Mouse (Mus musculus) CH12.LX (cell line): ENCODE measurements around the gene Entpd3. TPM values are rescaled to one million over a fixed set of nuclear protein-coding genes. Genes with fewer than 3 reads are reported as not detected.
A peak's percentile ranks its signal among the peaks of the same experiment; 100 is the strongest.

ENCODE experiments used
- DNase-seq: peaks from one replicate; pipeline ENCODE4 v3.0.0-alpha.2; 2013; ENCODE audit errors: extremely low read depth
- H3K27ac ChIP-seq: 2 replicates; pipeline ENCODE4 v1.5.1; 2012; ENCODE audit warnings: low read depth, mild to moderate bottlenecking, control low read depth, moderate library complexity; ENCODE audit not compliant: insufficient read depth
- H3K27me3 ChIP-seq: replicated peaks from 2 replicates; pipeline ENCODE3; 2012; ENCODE audit warnings: inconsistent platforms
- H3K36me3 ChIP-seq, 2 experiments: replicated peaks in 1 of 2; 2 replicates each; pipeline versions ENCODE3 to v1.6.1; 2012; ENCODE audit warnings: inconsistent platforms in 1 of 2, low read length in 1 of 2, mild to moderate bottlenecking in 1 of 2, mixed read lengths in 1 of 2, moderate library complexity in 1 of 2; ENCODE audit not compliant: control insufficient read depth in 1 of 2, insufficient read depth in 1 of 2
- H3K4me1 ChIP-seq, 2 experiments: 2 replicates each; pipeline ENCODE4 v1.6.1; 2012; ENCODE audit warnings: inconsistent platforms in 1 of 2, moderate library complexity in 1 of 2; ENCODE audit not compliant: insufficient read depth in 2 of 2, control insufficient read depth in 1 of 2
- H3K4me2 ChIP-seq: 2 replicates; pipeline ENCODE4 v1.6.1; 2012; ENCODE audit warnings: low read depth, mild to moderate bottlenecking, control low read depth; ENCODE audit not compliant: poor library complexity, insufficient read depth, severe bottlenecking
- H3K4me3 ChIP-seq, 3 experiments: fragments of 150-350 bp in 1 of 3; sonication (generic) in 1 of 3; replicated peaks in 1 of 3; 2 replicates each; pipeline versions ENCODE3 to v1.5.1; 2011 to 2012; ENCODE audit warnings: low read depth in 2 of 3, low read length in 2 of 3, mild to moderate bottlenecking in 2 of 3, moderate library complexity in 2 of 3, control low read depth in 1 of 3, improper control_type of control experiment in 1 of 3, inconsistent platforms in 1 of 3, mixed read lengths in 1 of 3; ENCODE audit not compliant: poor library complexity in 1 of 3
- H3K79me2 ChIP-seq: replicated peaks from 2 replicates; pipeline ENCODE4 v1.6.1; 2012; ENCODE audit warnings: mild to moderate bottlenecking, moderate library complexity; ENCODE audit not compliant: control insufficient read depth, poor library complexity, insufficient read depth, severe bottlenecking; ENCODE audit errors: extremely low read depth
- H3K9ac ChIP-seq: 2 replicates; pipeline ENCODE4 v1.6.1; 2012; ENCODE audit warnings: low read depth, mild to moderate bottlenecking, control low read depth, moderate library complexity; ENCODE audit not compliant: insufficient read depth
- H3K9me3 ChIP-seq: replicated peaks from 2 replicates; pipeline ENCODE3; 2012; ENCODE audit warnings: low read length, inconsistent platforms, mixed read lengths
- BHLHE40 ChIP-seq: IDR thresholded peaks from 2 replicates; pipeline ENCODE4 v1.6.1; 2011; ENCODE audit warnings: mild to moderate bottlenecking, low read depth, low read length, improper control_type of control experiment
- CHD2 ChIP-seq: IDR thresholded peaks from 2 replicates; pipeline ENCODE4 v1.6.1; 2011; ENCODE audit warnings: low read length, improper control_type of control experiment
- E2F4 ChIP-seq: IDR thresholded peaks from 2 replicates; pipeline ENCODE4 v1.6.1; 2011; ENCODE audit warnings: low read depth, low read length, improper control_type of control experiment; ENCODE audit not compliant: insufficient replicate concordance
- ELF1 ChIP-seq: IDR thresholded peaks from 2 replicates; pipeline ENCODE4 v1.6.1; 2014; ENCODE audit warnings: low read depth, mild to moderate bottlenecking, inconsistent platforms, low read length, improper control_type of control experiment
- EP300 ChIP-seq: IDR thresholded peaks from 2 replicates; pipeline ENCODE4 v1.6.1; 2011; ENCODE audit warnings: low read length, improper control_type of control experiment
- GABPA ChIP-seq: IDR thresholded peaks from 2 replicates; pipeline ENCODE4 v1.6.1; 2012; ENCODE audit warnings: low read depth, low read length, improper control_type of control experiment, inconsistent platforms; ENCODE audit not compliant: insufficient replicate concordance
- KAT2A ChIP-seq: IDR thresholded peaks from 2 replicates; pipeline ENCODE4 v1.6.1; 2012; ENCODE audit warnings: low read length, improper control_type of control experiment, inconsistent platforms; ENCODE audit not compliant: insufficient replicate concordance
- MAX ChIP-seq: IDR thresholded peaks from 2 replicates; pipeline ENCODE4 v1.6.1; 2011; ENCODE audit warnings: low read length, improper control_type of control experiment
- MYC ChIP-seq: IDR thresholded peaks from 2 replicates; pipeline ENCODE4 v1.6.1; 2011; ENCODE audit warnings: low read depth, mild to moderate bottlenecking, improper control_type of control experiment, low read length
- NELFE ChIP-seq: IDR thresholded peaks from 2 replicates; pipeline ENCODE4 v1.6.1; 2011; ENCODE audit warnings: low read depth, low read length, improper control_type of control experiment
- NRF1 ChIP-seq: IDR thresholded peaks from 2 replicates; pipeline ENCODE4 v1.6.1; 2014; ENCODE audit warnings: low read depth, mild to moderate bottlenecking, inconsistent platforms, low read length, improper control_type of control experiment, moderate library complexity
- PAX5 ChIP-seq: IDR thresholded peaks from 2 replicates; pipeline ENCODE4 v1.6.1; 2012; ENCODE audit warnings: low read length, inconsistent platforms, mixed read lengths
- POLR2A ChIP-seq: IDR thresholded peaks from 2 replicates; pipeline ENCODE4 v1.6.1; 2011; ENCODE audit warnings: low read depth, mild to moderate bottlenecking, improper control_type of control experiment, low read length
- POLR2AphosphoS2 ChIP-seq: IDR thresholded peaks from 2 replicates; pipeline ENCODE4 v1.6.1; 2011; ENCODE audit warnings: low read depth, low read length, improper control_type of control experiment
- RAD21 ChIP-seq: IDR thresholded peaks from 2 replicates; pipeline ENCODE4 v1.6.1; 2011; ENCODE audit warnings: low read depth, mild to moderate bottlenecking, low read length, improper control_type of control experiment, moderate library complexity
- RCOR1 ChIP-seq: conservative IDR thresholded peaks from 2 replicates; pipeline ENCODE4 v1.6.1; 2012; ENCODE audit warnings: low read depth, mild to moderate bottlenecking, inconsistent platforms, low read length, improper control_type of control experiment
- SIN3A ChIP-seq: IDR thresholded peaks from 2 replicates; pipeline ENCODE4 v1.6.1; 2012; ENCODE audit warnings: low read length, improper control_type of control experiment, inconsistent platforms
- SMC3 ChIP-seq: IDR thresholded peaks from 2 replicates; pipeline ENCODE4 v1.6.1; 2011; ENCODE audit warnings: low read depth, low read length, improper control_type of control experiment
- TBP ChIP-seq: conservative IDR thresholded peaks from 2 replicates; pipeline ENCODE4 v1.6.1; 2011; ENCODE audit warnings: low read depth, low read length, improper control_type of control experiment
- TCF12 ChIP-seq: IDR thresholded peaks from 2 replicates; pipeline ENCODE4 v1.6.1; 2014; ENCODE audit warnings: low read depth, mild to moderate bottlenecking, inconsistent platforms, low read length, improper control_type of control experiment
- UBTF ChIP-seq: IDR thresholded peaks from 2 replicates; pipeline ENCODE4 v1.6.1; 2012; ENCODE audit warnings: low read depth, mild to moderate bottlenecking, inconsistent platforms, low read length, improper control_type of control experiment, moderate library complexity
- ZC3H11A ChIP-seq: IDR thresholded peaks from 2 replicates; pipeline ENCODE4 v1.6.1; 2012; ENCODE audit warnings: low read depth, mild to moderate bottlenecking, inconsistent platforms, low read length, improper control_type of control experiment
- ZKSCAN1 ChIP-seq: IDR thresholded peaks from 2 replicates; pipeline ENCODE4 v1.6.1; 2012; ENCODE audit warnings: low read depth, inconsistent platforms, low read length, improper control_type of control experiment, borderline replicate concordance
- ZMIZ1 ChIP-seq: IDR thresholded peaks from 2 replicates; pipeline ENCODE4 v1.6.1; 2012; ENCODE audit warnings: low read depth, mild to moderate bottlenecking, inconsistent platforms, low read length, improper control_type of control experiment
- ZNF384 ChIP-seq: IDR thresholded peaks from 2 replicates; pipeline ENCODE4 v1.6.1; 2012; ENCODE audit warnings: low read depth, low read length, improper control_type of control experiment, inconsistent platforms
- dilution Hi-C: fragments of 300-500 bp; cut with MboI; formaldehyde crosslinking; loops from 2 replicates; pipeline ENCODE4 v1.14.3; 2020; ENCODE audit warnings: low sequenced_read_pairs; ENCODE audit not compliant: extremely low pct_unique_long_range_greater_than_20kb, extremely low pct_ligation_motif_present
- in situ Hi-C: fragments of 300-500 bp; cut with MboI; formaldehyde crosslinking; loops from 3 replicates; pipeline ENCODE4 v1.14.3; 2019; ENCODE audit warnings: low sequenced_read_pairs, low pct_ligation_motif_present, low pct_unique_long_range_greater_than_20kb, mixed read lengths
- polyA plus RNA-seq: library from polyadenylated mRNA; unstranded; fragments of >175 nt; gene quantifications from 2 replicates; pipeline ENCODE4 v1.2.1, GENCODE M21; 2012; ENCODE audit warnings: low read depth; ENCODE audit not compliant: insufficient read length
- total RNA-seq, 2 experiments: library from RNA; depleted of rRNA; stranded (reverse); fragments of 300-350 nt in 1 of 2; fragments of >200 nt in 1 of 2; gene quantifications; 2 replicates each; pipeline ENCODE4 v1.2.3; 2012 to 2014

The Entpd3 gene
- total and polyA plus RNA-seq, 3 experiments: 0.04 TPM; not detected in 2

DNA sequence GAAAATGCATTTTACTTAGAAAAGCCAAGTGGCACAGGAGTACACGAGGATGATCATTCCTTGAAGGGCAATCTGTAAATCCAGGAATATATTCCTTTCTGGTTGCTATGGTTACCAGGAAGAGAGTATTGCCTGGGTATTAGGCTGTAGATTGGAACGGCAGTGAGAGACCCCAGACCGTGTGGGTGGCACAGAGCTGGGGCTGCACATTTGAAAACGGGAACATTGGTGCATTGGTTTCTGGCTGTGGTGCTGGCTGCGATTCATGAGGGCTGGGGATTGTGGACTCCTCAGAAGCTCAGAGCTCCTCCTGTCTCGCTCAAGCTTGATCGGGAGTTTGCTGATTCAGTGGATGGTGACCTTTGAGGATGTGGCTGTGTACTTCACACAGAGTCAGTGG lies 40.2 kb downstream of the Entpd3 start:
- dilution Hi-C loops (no loop called here), in situ Hi-C loops (no loop called here)
- Histone ChIP-seq H3K36me3 (peaks cover 11 to 12% of the 10 kb centered on the region in 2 experiments), H3K79me2 (peaks cover 2% of the 10 kb centered on the region; the same call in 1 of the 2 replicates), H3K27ac (no peak overlapping the region), H3K4me1 (peaks cover 17 to 50% of the 10 kb centered on the region in 2 experiments), H3K27me3 (no peaks in the 10 kb centered on the region), H3K9me3 (no peaks in the 10 kb centered on the region), H3K9ac (no peak overlapping the region), H3K4me3 (no peak overlapping the region), H3K4me2 (no peak overlapping the region)
- TF ChIP-seq MYC: no peak
- TF ChIP-seq NELFE: no peak
- DNase-seq: no peak

DNA sequence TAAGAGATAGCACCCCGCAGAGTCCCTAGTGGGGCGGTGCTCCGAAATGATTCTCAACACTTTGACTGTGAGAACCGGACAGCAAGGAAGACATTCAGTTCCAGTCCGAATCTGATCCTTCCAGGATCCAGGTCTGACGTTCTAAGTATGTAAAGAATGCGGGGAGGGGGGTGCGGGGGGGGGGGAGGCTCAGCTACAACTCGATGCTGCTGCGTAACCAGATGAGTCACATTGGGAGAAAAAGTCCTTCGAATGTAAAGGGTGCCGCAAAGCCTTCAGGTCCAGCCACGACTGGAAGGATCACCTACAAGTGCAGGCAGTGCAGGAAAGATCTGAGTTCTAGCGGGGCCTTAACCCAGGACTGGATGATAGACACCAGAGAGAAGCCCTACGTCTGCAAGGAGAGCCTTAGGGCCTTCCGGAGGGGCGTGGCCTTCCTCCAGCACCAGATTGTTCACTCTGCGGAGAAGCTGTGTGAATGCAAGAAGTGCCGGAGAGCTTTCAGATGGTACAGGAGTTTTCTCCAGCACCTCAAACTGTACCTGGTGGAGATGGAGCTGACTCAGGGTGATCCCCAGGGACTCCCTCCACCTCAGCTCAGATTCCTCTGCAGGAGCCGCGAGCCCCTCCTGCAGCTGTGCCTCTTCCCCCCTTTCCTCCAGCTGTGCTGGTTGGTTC lies 42.5 kb downstream of the Entpd3 start:
- no peak overlapping the region for H3K9ac ChIP-seq
- in situ Hi-C loops (no loop called here), dilution Hi-C loops (no loop called here)
- no peak for DNase-seq
- no peaks in the 10 kb centered on the region for H3K27me3 ChIP-seq
- H3K36me3 ChIP-seq: no peaks in the 10 kb centered on the region
- peak overlapping the region; percentile 23 to 29 (median 28) for H3K4me3 ChIP-seq
- peaks cover 18 to 39% of the 10 kb centered on the region in 2 experiments for H3K4me1 ChIP-seq
- no peaks in the 10 kb centered on the region for H3K9me3 ChIP-seq
- no peak for TF ChIP-seq ZNF384
- peak overlapping the region; percentile 49 for H3K4me2 ChIP-seq
- H3K27ac ChIP-seq: peak overlapping the region; percentile 13; the same call in 1 of the 2 replicates
- no peaks in the 10 kb centered on the region for H3K79me2 ChIP-seq

DNA sequence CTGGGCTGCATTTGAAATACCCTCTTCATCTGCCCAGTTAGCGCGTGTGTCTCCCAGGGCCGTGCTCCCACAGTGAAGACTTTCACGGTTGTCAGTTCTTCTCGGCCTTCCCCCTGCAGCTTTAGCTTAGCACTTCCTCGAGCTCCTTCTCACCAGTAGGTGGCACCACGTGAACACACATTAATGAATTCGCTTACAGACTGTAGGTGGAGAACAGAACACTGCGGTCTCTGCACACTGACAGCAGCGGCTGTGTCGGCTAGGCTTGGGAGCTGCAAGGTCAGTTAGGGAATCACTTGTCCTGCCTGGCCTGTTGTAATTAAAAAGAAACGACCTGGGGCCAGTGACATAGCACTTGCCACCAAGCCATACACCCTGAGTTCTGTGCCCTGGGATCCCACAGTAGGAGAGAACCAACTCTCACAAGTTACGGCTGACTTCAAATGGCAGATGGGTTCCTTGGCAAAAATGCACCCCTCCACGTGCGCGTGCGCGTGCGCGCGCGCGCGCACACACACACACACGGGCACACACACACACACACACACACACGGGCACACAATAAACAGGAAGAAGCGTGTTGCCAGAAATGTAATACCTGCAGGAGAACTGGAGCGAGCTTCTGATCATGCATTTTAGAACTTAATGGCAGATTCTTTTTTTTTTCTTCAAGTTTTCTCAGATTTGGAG lies 43.1 kb downstream of the Entpd3 start:
- peak; percentile 94 for DNase-seq
- no peaks in the 10 kb centered on the region for H3K36me3 ChIP-seq
- H3K79me2 ChIP-seq: no peaks in the 10 kb centered on the region
- H3K4me1 ChIP-seq: peaks cover 18 to 38% of the 10 kb centered on the region in 2 experiments
- peak overlapping the region; percentile 13; the same call in 1 of the 2 replicates for H3K27ac ChIP-seq
- no peak overlapping the region for H3K9ac ChIP-seq
- in situ Hi-C loops (no loop called here), dilution Hi-C loops (no loop called here)
- H3K27me3 ChIP-seq: no peaks in the 10 kb centered on the region
- H3K4me3 ChIP-seq: peak overlapping the region; percentile 23 to 29 (median 28)
- H3K9me3 ChIP-seq: no peaks in the 10 kb centered on the region
- H3K4me2 ChIP-seq: peak overlapping the region; percentile 75
- TF ChIP-seq PAX5 (no peak), SMC3 (peak; percentile 67), ZNF384 (no peak), POLR2A (peak; percentile 17; the same call in 1 of the 2 replicates), UBTF (no peak), RAD21 (peak; percentile 82), ZC3H11A (no peak), TCF12 (no peak), KAT2A (no peak), CHD2 (no peak), EP300 (no peak), BHLHE40 (peak; percentile 69), GABPA (no peak), TBP (0 out of 2 replicates have a peak, but pooled peaks have one; percentile 27), E2F4 (no peak), ZKSCAN1 (no peak), SIN3A (peak; percentile 80), ELF1 (peak; percentile 72), ZMIZ1 (no peak), NRF1 (peak; percentile 80), POLR2AphosphoS2 (no peak), MAX (peak; percentile 84), RCOR1 (no peak)
